Mouse (Mus musculus): ENCODE data around the gene Vmn1r9. TPM values are rescaled to one million over a fixed set of nuclear protein-coding genes. Genes with fewer than 3 reads are reported as not detected.
"Not testable (repeated sequence)": the region's sequence is repeated elsewhere in the genome, so short reads cannot be mapped to it uniquely, and the experiment has no call there.

The Vmn1r9 gene
- polyA plus RNA-seq (2012; rRNA removed): not detected in 2 replicates

- TF ChIP-seq POLR2A (IDR thresholded peaks at IDR 0.05; ENCODE audit: control insufficient read depth, extremely low read depth, insufficient read depth, low read length, poor library complexity) (no peak), CTCF (IDR thresholded peaks at IDR 0.05; ENCODE audit: borderline replicate concordance, control insufficient read depth, extremely low read depth, insufficient read depth, low read length, poor library complexity) (no peak)
- Histone ChIP-seq H3K27ac (ENCODE audit: control insufficient read depth, insufficient read depth, low read length) (no peak within 1 kb of the TSS), H3K36me3 (ENCODE audit: control insufficient read depth, insufficient read depth, low read length) (no peaks in the 10 kb centered on the region), H3K4me3 (ENCODE audit: control insufficient read depth, insufficient read depth, low read length) (no peak within 1 kb of the TSS), H3K4me1 (replicated peaks; ENCODE audit: control insufficient read depth, insufficient read depth, low read length) (no peaks in the 10 kb centered on the region), H3K27me3 (ENCODE audit: control insufficient read depth, insufficient read depth, low read length) (no peaks in the 10 kb centered on the region)
- WGBS: 91% methylated on average over 2 of the region's 2 CpGs
- DNase-seq: no peak
Measured at GRCm38 (mm10) chr6:57066487-57066886, at the start of gene Vmn1r9. TSS of gene Vmn1r9 (plus strand) at chr6:57066787.

GRCm38 (mm10) chr6:57025224-57025623 lies 41.4 kb upstream of the Vmn1r9 start, which contains the start of gene Vmn1r7:
TSS of gene Vmn1r7 (minus strand) at chr6:57025324.
- WGBS: 88% methylated on average over 2 of the region's 2 CpGs
- H3K27me3 ChIP-seq (ENCODE audit: control insufficient read depth, insufficient read depth, low read length); H3K36me3 ChIP-seq (ENCODE audit: control insufficient read depth, insufficient read depth, low read length); H3K27ac ChIP-seq (ENCODE audit: control insufficient read depth, insufficient read depth, low read length); DNase-seq; H3K4me3 ChIP-seq (ENCODE audit: control insufficient read depth, insufficient read depth, low read length); H3K4me1 ChIP-seq (replicated peaks; ENCODE audit: control insufficient read depth, insufficient read depth, low read length): not testable (repeated sequence)

- Histone ChIP-seq H3K27ac (ENCODE audit: control insufficient read depth, insufficient read depth, low read length) (no peak within 1 kb of the TSS), H3K4me3 (ENCODE audit: control insufficient read depth, insufficient read depth, low read length) (no peak within 1 kb of the TSS), H3K36me3 (ENCODE audit: control insufficient read depth, insufficient read depth, low read length) (no peaks in the 10 kb centered on the region), H3K4me1 (replicated peaks; ENCODE audit: control insufficient read depth, insufficient read depth, low read length) (no peaks in the 10 kb centered on the region), H3K27me3 (ENCODE audit: control insufficient read depth, insufficient read depth, low read length) (no peaks in the 10 kb centered on the region)
- no peak for DNase-seq
- TF ChIP-seq POLR2A (IDR thresholded peaks at IDR 0.05; ENCODE audit: control insufficient read depth, extremely low read depth, insufficient read depth, low read length, poor library complexity) (no peak), CTCF (IDR thresholded peaks at IDR 0.05; ENCODE audit: borderline replicate concordance, control insufficient read depth, extremely low read depth, insufficient read depth, low read length, poor library complexity) (no peak)
Measured at GRCm38 (mm10) chr6:57031984-57032383, 34.6 kb upstream of the Vmn1r9 start, which contains the start of gene Vmn1r8. TSS of gene Vmn1r8 (plus strand) at chr6:57032284.

GRCm38 (mm10) chr6:57034674-57035073 lies 31.9 kb upstream of the Vmn1r9 start:
- Histone ChIP-seq H3K27ac (ENCODE audit: control insufficient read depth, insufficient read depth, low read length) (no peak overlapping the region), H3K4me3 (ENCODE audit: control insufficient read depth, insufficient read depth, low read length) (no peak overlapping the region), H3K36me3 (ENCODE audit: control insufficient read depth, insufficient read depth, low read length) (no peaks in the 10 kb centered on the region), H3K27me3 (ENCODE audit: control insufficient read depth, insufficient read depth, low read length) (no peaks in the 10 kb centered on the region), H3K4me1 (replicated peaks; ENCODE audit: control insufficient read depth, insufficient read depth, low read length) (no peaks in the 10 kb centered on the region)
- no peak for DNase-seq
- WGBS: 47% methylated on average over 2 of the region's 2 CpGs
- TF ChIP-seq POLR2A (IDR thresholded peaks at IDR 0.05; ENCODE audit: control insufficient read depth, extremely low read depth, insufficient read depth, low read length, poor library complexity) (no peak), CTCF (IDR thresholded peaks at IDR 0.05; ENCODE audit: borderline replicate concordance, control insufficient read depth, extremely low read depth, insufficient read depth, low read length, poor library complexity) (no peak)

- TF ChIP-seq CTCF (IDR thresholded peaks at IDR 0.05; ENCODE audit: borderline replicate concordance, control insufficient read depth, extremely low read depth, insufficient read depth, low read length, poor library complexity) (no peak), POLR2A (IDR thresholded peaks at IDR 0.05; ENCODE audit: control insufficient read depth, extremely low read depth, insufficient read depth, low read length, poor library complexity) (no peak)
- Histone ChIP-seq H3K27ac (ENCODE audit: control insufficient read depth, insufficient read depth, low read length) (no peak overlapping the region), H3K4me3 (ENCODE audit: control insufficient read depth, insufficient read depth, low read length) (no peak overlapping the region), H3K27me3 (ENCODE audit: control insufficient read depth, insufficient read depth, low read length) (no peaks in the 10 kb centered on the region), H3K36me3 (ENCODE audit: control insufficient read depth, insufficient read depth, low read length) (no peaks in the 10 kb centered on the region), H3K4me1 (replicated peaks; ENCODE audit: control insufficient read depth, insufficient read depth, low read length) (no peaks in the 10 kb centered on the region)
- DNase-seq: no peak
Measured at GRCm38 (mm10) chr6:57063730-57064129, 2.9 kb upstream of the Vmn1r9 start.

- H3K27me3 ChIP-seq (ENCODE audit: control insufficient read depth, insufficient read depth, low read length): no peaks in the 10 kb centered on the region
- no peak overlapping the region for H3K27ac ChIP-seq (ENCODE audit: control insufficient read depth, insufficient read depth, low read length)
- no peak for DNase-seq
- no peaks in the 10 kb centered on the region for H3K4me1 ChIP-seq (replicated peaks; ENCODE audit: control insufficient read depth, insufficient read depth, low read length)
- no peaks in the 10 kb centered on the region for H3K36me3 ChIP-seq (ENCODE audit: control insufficient read depth, insufficient read depth, low read length)
- no peak overlapping the region for H3K4me3 ChIP-seq (ENCODE audit: control insufficient read depth, insufficient read depth, low read length)
- no peak for TF ChIP-seq POLR2A (IDR thresholded peaks at IDR 0.05; ENCODE audit: control insufficient read depth, extremely low read depth, insufficient read depth, low read length, poor library complexity)
- TF ChIP-seq CTCF (IDR thresholded peaks at IDR 0.05; ENCODE audit: borderline replicate concordance, control insufficient read depth, extremely low read depth, insufficient read depth, low read length, poor library complexity): no peak
- 74% methylated on average over 1 of the region's 1 CpGs for WGBS
Measured at GRCm38 (mm10) chr6:57106358-57106757, 39.8 kb downstream of the Vmn1r9 start.

GRCm38 (mm10) chr6:57109154-57109553 lies 42.6 kb downstream of the Vmn1r9 start, which contains the start of gene Vmn1r10:
TSS of gene Vmn1r10 (plus strand) at chr6:57109454.
- Histone ChIP-seq H3K4me3 (ENCODE audit: control insufficient read depth, insufficient read depth, low read length) (no peak within 1 kb of the TSS), H3K27ac (ENCODE audit: control insufficient read depth, insufficient read depth, low read length) (no peak within 1 kb of the TSS), H3K36me3 (ENCODE audit: control insufficient read depth, insufficient read depth, low read length) (no peaks in the 10 kb centered on the region), H3K27me3 (ENCODE audit: control insufficient read depth, insufficient read depth, low read length) (no peaks in the 10 kb centered on the region), H3K4me1 (replicated peaks; ENCODE audit: control insufficient read depth, insufficient read depth, low read length) (no peaks in the 10 kb centered on the region)
- TF ChIP-seq CTCF (IDR thresholded peaks at IDR 0.05; ENCODE audit: borderline replicate concordance, control insufficient read depth, extremely low read depth, insufficient read depth, low read length, poor library complexity) (no peak), POLR2A (IDR thresholded peaks at IDR 0.05; ENCODE audit: control insufficient read depth, extremely low read depth, insufficient read depth, low read length, poor library complexity) (no peak)
- DNase-seq: no peak
- 95% methylated on average over 3 of the region's 3 CpGs for WGBS

Other genes with a start within 250 kb of the Vmn1r9 start
- gene Fkbp9, start 234.7 kb upstream of the Vmn1r9 start, polyA plus RNA-seq (2012; rRNA removed): 7.4 and 11.1 TPM in 2 replicates
- 9.5 and 9.6 TPM in 2 replicates for gene Nt5c3, start 142.9 kb upstream of the Vmn1r9 start, polyA plus RNA-seq (2012; rRNA removed)
- gene Vmn1r4, start 142.8 kb upstream of the Vmn1r9 start, polyA plus RNA-seq (2012; rRNA removed): 0.05 and 0.18 TPM in 2 replicates
- gene Vmn1r5, start 96.5 kb upstream of the Vmn1r9 start, polyA plus RNA-seq (2012; rRNA removed): not detected in 2 replicates
- not detected in 2 replicates for gene Vmn1r6, start 69.5 kb upstream of the Vmn1r9 start, polyA plus RNA-seq (2012; rRNA removed)
- gene Vmn1r7, start 41.5 kb upstream of the Vmn1r9 start, polyA plus RNA-seq (2012; rRNA removed): not detected in 2 replicates
- gene Vmn1r8, start 34.5 kb upstream of the Vmn1r9 start, polyA plus RNA-seq (2012; rRNA removed): not detected in 2 replicates
- gene Vmn1r10, start 42.7 kb downstream of the Vmn1r9 start, polyA plus RNA-seq (2012; rRNA removed): not detected in 2 replicates
- not detected in 2 replicates for gene Vmn1r11, start 66.7 kb downstream of the Vmn1r9 start, polyA plus RNA-seq (2012; rRNA removed)
- not detected in 2 replicates for gene Vmn1r12, start 90.1 kb downstream of the Vmn1r9 start, polyA plus RNA-seq (2012; rRNA removed)
- gene Vmn1r13, start 136.5 kb downstream of the Vmn1r9 start, polyA plus RNA-seq (2012; rRNA removed): not detected in 2 replicates
- gene Vmn1r14, start 164.9 kb downstream of the Vmn1r9 start, polyA plus RNA-seq (2012; rRNA removed): not detected in 2 replicates
- not detected in 2 replicates for gene Vmn1r15, start 191.2 kb downstream of the Vmn1r9 start, polyA plus RNA-seq (2012; rRNA removed)

Data from thymus, adult 2 months (tissue).